Mouse (Mus musculus) embryonic fibroblast, embryonic 13.5 days (primary cell): ENCODE measurements at regions not wholly inside any gene's neighbourhood (a gene's known extent, or its start where the extent isn't known, plus 50 kb on each side); places are given as distances from the start of the nearest gene placed in this dataset.

ENCODE experiments used
- CTCF ChIP-seq: IDR thresholded peaks from 2 replicates; pipeline ENCODE4 v1.5.1; 2011; ENCODE audit warnings: mild to moderate bottlenecking, control low read depth, low read length, moderate library complexity, borderline replicate concordance; ENCODE audit not compliant: insufficient read depth
- POLR2A ChIP-seq: IDR thresholded peaks from 2 replicates; pipeline ENCODE4 v1.6.1; 2011; ENCODE audit warnings: low read depth, mild to moderate bottlenecking, control low read depth, low read length, moderate library complexity

GRCm38 (mm10) chr14:62132353-62132816, 160.0 kb upstream of the Rnaseh2b start:
- no peak for TF ChIP-seq POLR2A
- TF ChIP-seq CTCF: no peak
